Mouse (Mus musculus) ovary, adult 18-20 months (tissue): ENCODE data around the gene Syne3.

Source experiments
- DNase-seq: peaks from one replicate; pipeline ENCODE4 v3.0.0; 2022; ENCODE audit warnings: low spot score, mixed read lengths

Gene Syne3

DNA sequence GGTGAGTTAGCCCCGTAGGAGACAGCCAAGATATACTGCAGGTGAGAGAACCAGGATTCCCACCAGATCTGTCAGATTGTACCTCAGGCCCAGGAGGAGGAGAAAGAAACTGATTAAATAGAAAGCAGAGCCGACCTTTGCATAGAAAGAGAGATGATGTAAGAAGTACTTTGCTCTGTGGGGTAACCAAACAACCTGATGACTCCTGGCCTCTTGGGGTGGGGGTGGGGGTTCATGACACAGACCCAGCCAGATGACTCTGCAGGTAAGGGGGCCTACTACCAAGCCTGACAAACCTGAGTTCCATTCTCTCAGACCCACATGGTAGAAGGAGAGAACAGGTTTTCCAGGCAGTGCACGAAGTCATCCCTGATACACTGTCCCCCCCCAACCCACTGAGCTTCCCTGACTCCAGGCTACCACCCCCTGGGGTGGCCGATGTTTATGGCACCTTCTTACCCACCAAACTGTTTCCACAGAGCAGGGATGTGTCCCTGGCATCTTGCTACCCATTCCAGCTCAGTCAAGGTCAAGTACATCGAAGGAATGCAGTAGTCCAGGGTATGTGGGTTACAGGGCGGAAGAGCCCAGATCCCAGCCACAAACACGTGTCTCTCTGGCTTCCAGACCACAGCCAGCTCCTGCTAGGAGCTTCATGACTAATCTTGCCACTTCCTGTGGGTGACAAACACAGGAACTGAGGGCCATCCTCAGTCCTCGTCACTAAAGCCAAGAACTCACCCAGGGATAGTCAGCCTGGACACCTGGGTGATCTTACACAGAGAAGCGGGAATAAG lies 8.9 kb downstream of the Syne3 start:
- peak; percentile 61 for DNase-seq

- no peak for DNase-seq
These were observed 10.4 kb downstream of the Syne3 start for GRCm38 (mm10) chr12:104999171-104999570.

- no peak for DNase-seq
These were observed 11.1 kb downstream of the Syne3 start for GRCm38 (mm10) chr12:104998541-104998940.

DNA sequence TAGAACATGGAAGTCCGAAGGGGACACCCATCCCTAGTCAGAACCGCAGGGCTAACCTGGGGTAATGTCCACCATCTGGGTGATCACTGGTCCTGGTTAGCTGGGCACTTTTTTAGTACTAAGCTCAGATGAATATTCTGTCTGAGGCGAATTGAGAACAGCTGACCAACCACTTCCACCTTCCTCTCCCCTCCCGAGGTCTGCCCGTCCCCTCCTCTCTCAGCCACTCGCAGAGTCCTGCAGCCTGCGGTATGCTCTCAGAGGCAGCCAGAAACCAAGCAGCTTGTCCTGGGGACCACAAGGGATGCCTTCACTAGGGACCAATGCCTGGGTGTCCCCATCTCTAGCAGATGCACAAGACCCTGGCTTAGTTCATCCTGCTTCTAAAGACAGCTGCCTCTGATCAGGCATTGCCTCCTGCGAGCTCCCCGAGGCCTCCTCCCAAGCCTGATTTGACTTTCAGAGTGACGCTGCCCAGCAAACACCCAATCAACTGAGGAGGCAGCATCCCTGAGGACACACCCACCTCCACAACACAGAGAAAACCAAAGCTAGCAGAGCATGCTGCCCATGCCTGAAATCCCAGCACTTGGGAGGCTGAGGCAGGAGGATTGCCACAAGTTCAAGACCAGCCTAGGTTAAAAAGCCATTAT lies 11.8 kb downstream of the Syne3 start:
- DNase-seq, result no peak

GRCm38 (mm10) chr12:104997159-104997558 lies 12.4 kb downstream of the Syne3 start:
- no peak for DNase-seq

DNA sequence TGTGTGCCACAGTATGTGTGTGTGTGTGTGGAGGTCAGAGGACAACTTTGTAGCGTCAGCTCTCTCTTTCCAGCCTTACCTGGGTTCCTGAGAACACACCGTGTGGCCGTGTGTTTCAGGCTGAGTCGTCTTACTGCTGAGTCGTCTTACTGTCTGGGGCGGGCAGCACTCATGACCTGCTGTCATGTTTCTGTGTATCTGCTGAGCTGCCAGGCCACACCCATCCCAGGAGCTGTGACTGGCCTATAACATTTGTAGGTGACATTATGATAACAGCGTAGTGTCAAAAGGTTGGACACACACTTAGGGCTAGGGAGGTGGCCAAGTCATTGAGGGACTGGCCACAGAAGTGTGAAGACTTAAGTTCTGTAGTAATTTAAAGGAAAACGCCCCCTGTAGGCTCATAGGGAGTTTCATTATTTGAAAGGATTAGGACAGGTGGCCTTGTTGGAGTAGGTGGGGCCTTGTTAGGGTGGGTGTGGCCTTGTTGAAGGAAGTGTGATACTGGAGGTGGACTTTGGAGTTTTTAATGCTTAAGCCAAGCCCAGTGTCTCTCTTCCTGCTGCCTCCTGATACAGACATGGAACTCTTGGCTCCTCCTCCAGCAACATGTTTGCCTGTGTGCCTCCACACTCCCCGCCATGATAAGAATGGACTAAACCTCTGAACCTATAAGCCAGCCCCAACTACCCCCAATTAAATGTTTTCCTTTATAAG lies 13.4 kb downstream of the Syne3 start:
- DNase-seq, result no peak

DNA sequence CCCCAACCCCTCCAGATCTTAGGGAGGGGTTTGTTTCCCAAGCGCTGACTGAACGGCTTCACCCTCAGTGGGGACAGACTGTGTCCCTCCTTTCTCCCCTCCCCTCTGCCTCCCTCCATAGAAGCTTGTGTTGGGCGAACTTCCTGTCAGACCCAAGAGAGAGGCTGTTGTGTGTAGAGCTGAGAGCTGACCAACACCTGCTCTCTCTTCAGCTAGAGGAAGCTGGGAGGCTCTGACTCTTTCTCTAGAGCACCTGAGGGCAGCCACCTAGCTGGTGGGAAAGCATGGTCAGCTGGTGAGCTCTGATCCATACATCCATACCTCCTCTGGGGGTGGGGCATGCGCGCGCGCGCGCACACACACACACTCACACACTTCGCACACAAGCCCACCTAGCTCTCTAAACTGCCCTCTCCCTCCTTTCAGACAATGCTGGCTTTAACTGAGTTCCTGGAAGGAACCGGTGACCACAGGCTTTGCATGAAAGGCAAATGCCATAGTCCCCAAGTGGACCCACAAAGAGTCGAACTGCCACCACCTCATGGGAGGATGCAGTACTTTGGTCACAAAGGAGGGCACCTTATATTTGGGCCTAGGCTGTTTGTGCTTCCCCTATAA lies 14.2 kb downstream of the Syne3 start:
- DNase-seq, result no peak

DNA sequence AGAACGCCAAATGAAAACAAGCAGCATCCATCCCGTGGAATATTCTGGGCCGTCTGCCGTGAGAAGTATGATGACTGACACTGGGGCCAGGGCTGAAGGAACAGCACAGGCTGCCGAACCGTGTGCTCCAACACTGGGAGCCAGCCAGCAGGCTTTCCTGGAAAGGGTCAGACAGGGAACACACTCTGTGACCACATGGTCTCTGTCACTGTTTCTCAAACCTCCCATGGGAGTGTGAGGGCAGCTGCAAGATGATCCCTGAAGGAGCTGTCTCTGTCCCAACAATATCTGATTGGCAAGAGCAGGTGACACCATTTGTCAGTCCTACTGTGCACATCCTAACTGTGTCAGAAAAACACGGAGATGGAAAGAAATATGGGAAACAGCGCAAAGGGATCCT lies 16.8 kb downstream of the Syne3 start:
- DNase-seq, result no peak

DNA sequence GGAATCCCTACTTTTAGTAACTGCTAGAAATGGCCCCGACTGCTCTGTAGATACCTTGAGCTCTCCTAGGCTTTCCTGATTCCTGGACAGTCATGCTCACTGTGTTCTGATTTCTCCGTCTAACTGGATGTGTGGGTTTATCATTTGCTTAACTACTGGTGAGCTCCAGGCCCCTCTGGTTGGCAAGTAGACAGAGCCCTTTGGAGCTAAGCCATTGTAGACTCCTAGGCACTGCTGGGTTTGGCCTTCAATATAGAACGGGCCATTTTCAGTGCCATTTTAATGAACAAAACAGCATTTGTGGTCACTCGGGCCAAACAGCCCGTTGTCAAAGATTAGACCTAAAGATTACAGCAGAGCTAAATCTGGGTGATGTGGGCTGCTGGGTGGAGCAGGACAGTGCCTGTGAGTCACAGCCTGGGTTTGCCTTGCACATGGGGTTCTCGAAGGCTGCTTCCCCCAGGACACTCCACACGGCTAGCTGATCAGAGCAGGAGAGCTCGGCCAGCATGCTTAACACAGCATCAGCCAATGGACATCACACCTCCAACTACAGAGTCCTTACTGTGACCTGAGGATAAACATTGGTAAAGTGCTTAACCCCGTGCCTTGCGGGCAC lies 17.4 kb downstream of the Syne3 start:
- DNase-seq, result peak; percentile 61

DNA sequence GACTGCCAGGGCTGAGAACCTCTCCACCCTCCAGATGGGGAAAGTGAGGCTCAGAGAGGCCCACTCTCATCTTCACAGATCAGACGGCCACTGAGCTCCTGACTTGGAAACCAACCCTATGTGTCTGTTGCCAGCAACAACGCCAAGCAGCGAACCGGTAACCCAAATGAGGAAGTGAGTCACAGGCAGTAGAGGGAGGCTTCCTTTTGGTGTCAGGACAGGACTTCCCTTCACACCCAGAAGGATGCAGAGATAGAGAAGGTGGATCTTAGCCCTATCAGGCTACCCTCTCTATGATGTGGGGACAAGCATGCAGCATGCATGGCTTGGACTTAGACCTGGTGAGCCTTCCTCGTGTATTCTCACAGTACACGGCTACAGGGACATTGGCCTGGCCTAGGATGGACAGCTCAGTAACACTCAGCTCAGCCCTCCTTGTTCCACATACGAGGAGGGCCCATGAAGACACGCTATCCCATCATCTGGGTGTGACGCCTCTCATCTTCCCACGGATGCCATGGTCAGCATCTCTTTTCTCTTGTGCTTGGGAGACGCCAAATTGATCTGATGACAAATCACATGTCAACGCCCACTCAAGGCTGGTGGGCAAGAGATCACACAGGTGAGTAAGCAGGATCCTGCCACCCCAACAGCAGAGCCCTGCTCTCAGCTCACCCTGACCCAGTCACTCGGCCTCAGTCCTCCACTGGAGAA lies 18.7 kb downstream of the Syne3 start:
- no peak for DNase-seq

- DNase-seq, result no peak
These were observed 21.7 kb downstream of the Syne3 start for GRCm38 (mm10) chr12:104987936-104988335.

- DNase-seq, result no peak
These were observed 22.8 kb downstream of the Syne3 start for GRCm38 (mm10) chr12:104986781-104987180.

GRCm38 (mm10) chr12:104986001-104986400 lies 23.6 kb downstream of the Syne3 start:
- no peak for DNase-seq

DNA sequence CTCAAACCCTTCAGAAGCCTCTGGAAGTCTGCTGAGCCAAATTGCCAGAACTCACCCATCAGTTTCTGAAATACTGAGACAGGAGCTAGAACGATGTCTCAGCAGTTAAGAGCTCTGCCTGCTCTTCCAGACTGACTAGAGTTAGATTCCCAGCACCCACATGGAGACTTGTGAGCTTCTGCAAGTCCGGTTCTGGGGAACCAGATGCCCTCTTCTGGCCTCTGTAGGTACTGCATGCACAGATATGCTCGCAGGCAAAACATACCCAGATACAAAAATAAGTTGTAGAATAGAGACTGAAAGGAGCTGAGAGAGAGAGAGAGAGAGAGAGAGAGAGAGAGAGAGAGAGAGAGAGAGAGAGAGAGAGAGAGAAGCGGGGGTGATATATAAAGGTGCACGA lies 24.5 kb downstream of the Syne3 start:
- no peak for DNase-seq

GRCm38 (mm10) chr12:104983476-104983875 lies 26.1 kb downstream of the Syne3 start:
- DNase-seq, result peak; percentile 61

GRCm38 (mm10) chr12:104978943-104979723 lies 30.5 kb downstream of the Syne3 start:
- no peak for DNase-seq

DNA sequence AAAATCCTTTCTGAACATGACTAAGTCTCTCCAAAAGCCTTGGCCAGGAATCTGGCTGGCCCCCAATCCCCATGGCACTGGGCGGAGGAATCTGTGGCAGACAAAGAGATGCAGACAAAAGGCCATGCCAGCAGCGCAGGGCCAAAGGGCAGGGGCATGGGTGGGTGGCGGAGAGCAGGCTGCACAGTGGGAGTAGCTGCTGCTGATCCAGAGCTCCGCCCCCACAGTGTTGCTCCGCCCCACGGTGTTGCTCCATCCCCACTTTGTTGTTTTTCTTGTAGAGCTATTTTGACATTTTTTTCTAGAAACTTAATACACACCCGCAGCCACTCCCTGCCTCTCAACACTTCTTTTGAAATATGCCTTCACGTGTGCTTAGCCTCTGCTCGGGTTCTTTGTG lies 31.2 kb downstream of the Syne3 start:
- peak; percentile 83 for DNase-seq

- no peak for DNase-seq
These were observed 32.7 kb downstream of the Syne3 start for GRCm38 (mm10) chr12:104976903-104977302.

DNA sequence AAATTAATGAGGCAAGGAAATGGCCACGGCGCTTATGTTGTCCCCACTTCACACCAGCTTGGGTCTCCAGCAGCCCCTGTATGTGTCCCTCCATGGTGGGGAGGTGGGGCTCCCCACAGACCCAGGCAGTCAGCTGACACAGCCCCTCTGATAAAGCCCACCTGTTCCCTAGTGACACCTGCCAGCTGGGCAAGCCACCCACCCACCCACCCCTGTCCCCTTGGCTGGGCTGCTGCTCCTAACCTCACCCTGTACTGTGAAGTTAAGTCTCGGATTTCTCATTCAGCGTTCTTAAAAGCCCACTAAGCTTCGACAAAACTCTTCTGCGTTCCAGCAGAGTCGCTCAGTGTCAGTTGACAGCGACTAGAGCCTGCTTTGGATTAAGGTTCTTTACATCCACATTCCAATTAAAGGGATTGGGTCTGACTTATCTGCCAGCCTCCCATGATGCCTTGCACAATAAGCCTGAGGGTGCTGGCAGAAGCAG lies 33.2 kb downstream of the Syne3 start:
- no peak for DNase-seq

DNA sequence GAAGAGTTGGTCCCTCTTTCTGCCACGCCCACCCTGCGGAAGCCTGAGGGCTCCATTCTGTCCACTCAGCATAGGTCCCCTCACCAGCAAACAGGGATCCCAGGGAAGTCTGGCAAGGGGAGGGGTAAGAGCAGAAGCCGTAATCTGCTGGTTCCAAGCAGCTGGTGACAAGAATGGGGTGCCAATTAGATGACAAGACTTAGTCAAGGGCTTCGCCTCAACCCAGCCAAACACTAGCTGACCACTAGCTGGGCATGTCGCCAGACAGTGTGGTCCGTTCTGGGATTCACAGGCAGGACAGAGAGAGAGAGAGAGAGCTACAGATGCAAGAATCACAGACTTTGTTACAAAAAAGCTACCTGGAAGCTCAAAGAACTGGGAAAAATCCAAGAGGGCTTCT lies 36.7 kb downstream of the Syne3 start:
- DNase-seq, result no peak
